Mouse (Mus musculus) embryonic fibroblast, embryonic 13.5 days (primary cell): Measurements from ENCODE around the gene Ier5.

Experiments
- CTCF ChIP-seq: IDR thresholded peaks from 2 replicates; pipeline ENCODE4 v1.5.1; 2011; ENCODE audit warnings: mild to moderate bottlenecking, control low read depth, low read length, moderate library complexity, borderline replicate concordance; ENCODE audit not compliant: insufficient read depth
- POLR2A ChIP-seq: IDR thresholded peaks from 2 replicates; pipeline ENCODE4 v1.6.1; 2011; ENCODE audit warnings: low read depth, mild to moderate bottlenecking, control low read depth, low read length, moderate library complexity

- no peak for TF ChIP-seq CTCF
- no peak for TF ChIP-seq POLR2A
Observed at GRCm38 (mm10) chr1:155065068-155065701, 34.3 kb downstream of the Ier5 start.
